In genomic region chr4:123093064-123093776, GRCm38 (mm10) we compare ENCODE assay signal across 12 mouse cellular contexts. TPM values are rescaled to one million over a fixed set of nuclear protein-coding genes. Genes with fewer than 3 reads are reported as not detected.
DNase-seq lines count a peak whose midpoint lies in the region; ATAC-seq and TF ChIP-seq lines count a peak whose summit lies in the region.
"Had no signal": no experiment of that assay in that cellular context is flagged by ENCODE, and none has a peak within 500 bp of the region (broad histone marks: within the 10 kb centered on the region; RNA-seq: fewer than 3 reads in every experiment).

No protein-coding gene starts in this region.

- H3K4me1 ChIP-seq in liver, adult 2 months (ENCODE audit: control insufficient read depth, insufficient read depth, low read length), result peaks cover 3% of the 10 kb centered on the region
- 0 out of 2 replicates have a peak, but pooled peaks cover 4% of the 10 kb centered on the region for H3K4me1 ChIP-seq in intestine, embryonic 14.5 days (replicated peaks; ENCODE audit: control insufficient read depth, insufficient read depth, low read length)

- no peak overlapping the region for H3ac ChIP-seq in myocyte (ENCODE audit: control insufficient read depth, insufficient read length)

- peak; percentile 47 for DNase-seq in embryo, embryonic 10 days (ENCODE audit: low spot score)
- no peak for DNase-seq in embryo, embryonic 10.5 days (ENCODE audit: low spot score)
- DNase-seq in liver, adult 2 months (ENCODE audit: extremely low read depth, low read depth, low spot score), result peak; percentile 95
- no peak for DNase-seq in liver
- peak; percentile 70 for DNase-seq in intestine, embryonic 14.5 days (ENCODE audit: low spot score)
- no peak for DNase-seq in cerebellum, postnatal 25 days
- no peak for DNase-seq in frontal cortex, postnatal 14 days (ENCODE audit: low spot score in 2 of 2)
- DNase-seq: kidney, adult 2 months; thymus, postnatal 25 days had no signal

- H3K9ac ChIP-seq in liver, adult 2 months (ENCODE audit: low read depth, low read length), result peak overlapping the region; percentile 75
- H3K9ac ChIP-seq in intestine, embryonic 14.5 days (ENCODE audit: low read length), result no peak overlapping the region

- TF ChIP-seq POLR2A in liver, adult 2 months (IDR thresholded peaks at IDR 0.05; ENCODE audit: extremely low read depth, insufficient read depth, low read length), result no peak
- TF ChIP-seq POLR2A in myocyte (IDR thresholded peaks at IDR 0.05; ENCODE audit: insufficient read length, low read depth), result no peak

- no peaks in the 10 kb centered on the region for H3K9me3 ChIP-seq in intestine, embryonic 14.5 days (ENCODE audit: control insufficient read depth, low read length)

- H3K27me3 ChIP-seq in liver, adult 2 months (ENCODE audit: control insufficient read depth, insufficient read depth, low read length), result no peaks in the 10 kb centered on the region
- no peaks in the 10 kb centered on the region for H3K27me3 ChIP-seq in intestine, embryonic 14.5 days (replicated peaks; ENCODE audit: control insufficient read depth, insufficient read depth, low read length)
- H3K27me3 ChIP-seq in myocyte (ENCODE audit: control insufficient read depth, insufficient read depth, insufficient read length), result no peaks in the 10 kb centered on the region

- peak overlapping the region; percentile 38 for H3K4me2 ChIP-seq in intestine, embryonic 14.5 days (ENCODE audit: low read length)
- peak overlapping the region; percentile 33 for H3K4me2 ChIP-seq in myocyte (ENCODE audit: low read depth)

- peak overlapping the region; percentile 56; the same call in 1 of the 2 replicates for H3K27ac ChIP-seq in liver, adult 2 months (replicated peaks; ENCODE audit: insufficient read depth, low read depth, low read length)
- H3K27ac ChIP-seq in intestine, embryonic 14.5 days (ENCODE audit: low read depth), result peak overlapping the region; percentile 43; the same call in 1 of the 2 replicates

- WGBS in liver, adult 2 months, result 18% methylated on average over 17 of the region's 17 CpGs
- 34% methylated on average over 17 of the region's 17 CpGs for WGBS in intestine, embryonic 14.5 days

- TF ChIP-seq CTCF in liver, adult 2 months (IDR thresholded peaks at IDR 0.05; ENCODE audit: low read depth, low read length), result no peak

- H3K79me2 ChIP-seq in liver, adult 2 months (ENCODE audit: control insufficient read depth, insufficient read depth, low read length), result no peaks in the 10 kb centered on the region
- no peaks in the 10 kb centered on the region for H3K79me2 ChIP-seq in myocyte (ENCODE audit: control insufficient read depth, insufficient read depth)

- peak; percentile 89 for ATAC-seq in intestine, embryonic 14.5 days (replicated peaks; ENCODE audit: low FRiP score, low TSS enrichment, low read depth)

- H3K36me3 ChIP-seq in liver, adult 2 months (ENCODE audit: control insufficient read depth, insufficient read depth, low read length), result no peaks in the 10 kb centered on the region
- no peaks in the 10 kb centered on the region for H3K36me3 ChIP-seq in intestine, embryonic 14.5 days (ENCODE audit: control insufficient read depth, insufficient read depth, low read length)
- no peaks in the 10 kb centered on the region for H3K36me3 ChIP-seq in myocyte (ENCODE audit: control insufficient read depth, insufficient read depth)

- H3K4me3 ChIP-seq in liver, adult 2 months (ENCODE audit: insufficient read depth, low read depth, low read length), result peak overlapping the region; percentile 52
- peak overlapping the region; percentile 10; the same call in 1 of the 2 replicates for H3K4me3 ChIP-seq in intestine, embryonic 14.5 days (ENCODE audit: low read depth, low read length)
- H3K4me3 ChIP-seq in myocyte, result no peak overlapping the region
- H3K4me3 ChIP-seq: erythroblast, embryonic 14.5 days had no signal

TF ChIP-seq in myocyte, 11 proteins besides CTCF, POLR2A, EP300 and RAD21:
- TF ChIP-seq MYOG (IDR thresholded peaks at IDR 0.05; ENCODE audit: control insufficient read depth in 1 of 3, insufficient read depth in 1 of 3, insufficient read length in 2 of 3, low read depth in 2 of 3) (no peak), MYOD1 (IDR thresholded peaks at IDR 0.05; ENCODE audit: control insufficient read depth in 1 of 3, insufficient read length in 2 of 3, low read depth in 2 of 3) (no peak), MAX (IDR thresholded peaks at IDR 0.05; ENCODE audit: low read depth) (no peak), REST (IDR thresholded peaks at IDR 0.05; ENCODE audit: insufficient read depth, insufficient read length) (no peak), TCF3 (IDR thresholded peaks at IDR 0.05; ENCODE audit: insufficient read length, low read depth) (no peak), TCF12 (IDR thresholded peaks at IDR 0.05; ENCODE audit: insufficient read depth, poor library complexity, severe bottlenecking) (no peak), POLR2AphosphoS2 (IDR thresholded peaks at IDR 0.05; ENCODE audit: insufficient read length, low read depth) (no peak), E2F4 (IDR thresholded peaks at IDR 0.05; ENCODE audit: insufficient read depth) (no peak), SRF (IDR thresholded peaks at IDR 0.05; ENCODE audit: control insufficient read depth, insufficient read length, low read depth) (no peak), USF1 (IDR thresholded peaks at IDR 0.05; ENCODE audit: low read depth) (no peak), CEBPB (IDR thresholded peaks at IDR 0.05; ENCODE audit: insufficient read depth, poor library complexity, severe bottlenecking) (no peak)
TF ChIP-seq in myocyte: peak in this region for 0.

RNA-seq across cellular contexts. Expression of gene Bmp8b, which starts 11.7 kb away (rescaled TPM):
- not detected in 2 replicates for total RNA-seq in liver, adult 2 months (2014; rRNA removed)
- polyA plus RNA-seq in liver, adult 2 months (2012; rRNA removed), result 0.02 and 0.16 TPM in 2 replicates
- polyA plus RNA-seq in intestine, embryonic 14.5 days (2014; fragmentation: Nextera tagmentation; extraction: Ambion mirVana), result 0.35 and 0.63 TPM in 2 replicates
- polyA plus RNA-seq in myocyte (2012; fragmentation: generic; extraction: Trizol), result 0.02 TPM
- total RNA-seq: megakaryocyte progenitor cell, adult 5-6 weeks had no signal
- polyA plus RNA-seq: erythroblast, embryonic 14.5 days had no signal

RNA-seq across cellular contexts. Expression of gene Oxct2b, which starts 22.8 kb away (rescaled TPM):
- not detected in 2 replicates for total RNA-seq in liver, adult 2 months (2014; rRNA removed)
- not detected in 2 replicates for polyA plus RNA-seq in liver, adult 2 months (2012; rRNA removed)
- polyA plus RNA-seq in intestine, embryonic 14.5 days (2014; fragmentation: Nextera tagmentation; extraction: Ambion mirVana), result 0.15 TPM in 1 of 2 replicates, not detected in the other
- not detected for polyA plus RNA-seq in myocyte (2012; fragmentation: generic; extraction: Trizol)
- total RNA-seq: megakaryocyte progenitor cell, adult 5-6 weeks had no signal
- polyA plus RNA-seq: erythroblast, embryonic 14.5 days had no signal

RNA-seq across cellular contexts. Expression of gene Ppie, which starts 46.5 kb away (rescaled TPM):
- 15.2 and 17.2 TPM in 2 replicates for total RNA-seq in liver, adult 2 months (2014; rRNA removed)
- polyA plus RNA-seq in liver, adult 2 months (2012; rRNA removed), result 7.7 and 8.7 TPM in 2 replicates
- 111 and 112 TPM in 2 replicates for polyA plus RNA-seq in intestine, embryonic 14.5 days (2014; fragmentation: Nextera tagmentation; extraction: Ambion mirVana)
- polyA plus RNA-seq in myocyte (2012; fragmentation: generic; extraction: Trizol), result 65.0 TPM

Comparison
In these comparisons a context has a peak if more than half of its experiments do, and no peak if none do; other contexts are left out.
1. DNase-seq: peak in embryo, embryonic 10 days (single experiment), liver, adult 2 months (single experiment) and intestine, embryonic 14.5 days (single experiment); none in embryo, embryonic 10.5 days (single experiment), liver (single experiment), cerebellum, postnatal 25 days (0 of 2) and frontal cortex, postnatal 14 days (0 of 2).